Comparison of ENCODE assay signal across 8 mouse cellular contexts in the genomic region with DNA sequence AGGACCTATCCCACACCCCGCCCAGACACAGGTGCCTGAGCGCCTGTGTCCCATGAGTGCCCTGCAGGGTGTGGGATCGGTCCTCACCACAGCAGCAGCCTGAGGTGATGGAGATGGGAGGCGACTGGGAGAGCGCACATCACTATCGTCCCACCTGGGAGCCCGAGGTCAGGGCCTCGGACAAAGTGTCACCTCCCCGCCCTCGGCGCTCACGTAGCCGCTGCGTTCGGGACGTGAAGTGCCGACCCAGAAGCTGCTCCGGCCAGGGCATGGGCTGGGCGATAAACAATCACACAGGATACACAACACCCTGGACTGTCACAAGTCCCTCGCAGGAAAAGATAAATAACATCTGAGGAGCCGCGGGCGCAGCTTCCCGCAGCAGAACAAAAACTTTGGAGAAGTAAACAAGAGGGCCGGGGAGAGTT. TPM values are rescaled to one million over a fixed set of nuclear protein-coding genes. Genes with fewer than 3 reads are reported as not detected.
DNase-seq lines count a peak whose midpoint lies in the region; ATAC-seq and TF ChIP-seq lines count a peak whose summit lies in the region.

No protein-coding gene starts in this region.

- peak overlapping the region; percentile 36 for H3K4me2 ChIP-seq in embryonic facial prominence, embryonic 12.5 days (replicated peaks)
- H3K4me2 ChIP-seq in hindbrain, embryonic 15.5 days: peak overlapping the region; percentile 39
- peak overlapping the region; percentile 46 for H3K4me2 ChIP-seq in liver, embryonic 12.5 days
- H3K4me2 ChIP-seq in neural tube, embryonic 12.5 days (replicated peaks): peak overlapping the region; percentile 43

- DNase-seq in left cerebral cortex, postnatal 14 days (ENCODE audit: low spot score in 2 of 2): no peak
- DNase-seq in ovary, postnatal 10 days (ENCODE audit: low spot score): no peak

- peak; percentile 42; the same call in 1 of the 2 replicates for TF ChIP-seq EP300 in ES-Bruce4 (IDR thresholded peaks at IDR 0.05; ENCODE audit: insufficient read depth, low read depth, low read length)

- H3K27me3 ChIP-seq in ES-Bruce4 (ENCODE audit: control insufficient read depth, insufficient read depth, low read length, poor library complexity, severe bottlenecking): no peaks in the 10 kb centered on the region; the same call in 1 of the 2 replicates
- H3K27me3 ChIP-seq in embryonic facial prominence, embryonic 12.5 days: peaks cover 57% of the 10 kb centered on the region
- peaks cover 50% of the 10 kb centered on the region for H3K27me3 ChIP-seq in hindbrain, embryonic 15.5 days
- H3K27me3 ChIP-seq in liver, embryonic 12.5 days (replicated peaks): peaks cover 65% of the 10 kb centered on the region
- peaks cover 40% of the 10 kb centered on the region for H3K27me3 ChIP-seq in neural tube, embryonic 12.5 days (replicated peaks)

- TF ChIP-seq CTCF in ES-Bruce4 (IDR thresholded peaks at IDR 0.05; ENCODE audit: low read depth, low read length): no peak

- WGBS in embryonic facial prominence, embryonic 12.5 days: 3% methylated on average over 25 of the region's 25 CpGs
- WGBS in hindbrain, embryonic 15.5 days: 2% methylated on average over 25 of the region's 25 CpGs
- 3% methylated on average over 25 of the region's 25 CpGs for WGBS in liver, embryonic 12.5 days (ENCODE audit: insufficient replicate concordance)
- WGBS in neural tube, embryonic 12.5 days: 1% methylated on average over 25 of the region's 25 CpGs

- H3K27ac ChIP-seq in ES-Bruce4 (ENCODE audit: insufficient read depth, low read length): no peak overlapping the region
- H3K27ac ChIP-seq in embryonic facial prominence, embryonic 12.5 days: no peak overlapping the region
- H3K27ac ChIP-seq in hindbrain, embryonic 15.5 days (replicated peaks): no peak overlapping the region
- no peak overlapping the region for H3K27ac ChIP-seq in liver, embryonic 12.5 days
- no peak overlapping the region for H3K27ac ChIP-seq in neural tube, embryonic 12.5 days

- intact Hi-C loops in left cerebral cortex, postnatal 14 days (cut with DNase I): no loop called here

- H3K4me3 ChIP-seq in ES-Bruce4 (ENCODE audit: low read depth, low read length): peak overlapping the region; percentile 46
- H3K4me3 ChIP-seq in embryonic facial prominence, embryonic 12.5 days: peak overlapping the region; percentile 9; the same call in 1 of the 2 replicates
- peak overlapping the region; percentile 12; the same call in 1 of the 2 replicates for H3K4me3 ChIP-seq in hindbrain, embryonic 15.5 days
- H3K4me3 ChIP-seq in liver, embryonic 12.5 days: peak overlapping the region; percentile 11; the same call in 1 of the 2 replicates
- no peak overlapping the region for H3K4me3 ChIP-seq in neural tube, embryonic 12.5 days

- TF ChIP-seq POLR2A in ES-Bruce4 (IDR thresholded peaks at IDR 0.05; ENCODE audit: insufficient read depth, low read length): no peak

- H3K9me3 ChIP-seq in ES-Bruce4 (replicated peaks; ENCODE audit: control insufficient read depth, insufficient read depth, low read length, poor library complexity, severe bottlenecking): peaks cover 7% of the 10 kb centered on the region; the same call in 1 of the 2 replicates
- H3K9me3 ChIP-seq in embryonic facial prominence, embryonic 12.5 days: peaks cover 6% of the 10 kb centered on the region; the same call in 1 of the 2 replicates
- H3K9me3 ChIP-seq in hindbrain, embryonic 15.5 days: no peaks in the 10 kb centered on the region
- H3K9me3 ChIP-seq in liver, embryonic 12.5 days (replicated peaks): 0 out of 2 replicates have a peak, but pooled peaks cover 4% of the 10 kb centered on the region
- H3K9me3 ChIP-seq in neural tube, embryonic 12.5 days: no peaks in the 10 kb centered on the region

- peaks cover 1% of the 10 kb centered on the region for H3K4me1 ChIP-seq in ES-Bruce4 (ENCODE audit: control insufficient read depth, insufficient read depth, low read length)
- peaks cover 11% of the 10 kb centered on the region for H3K4me1 ChIP-seq in embryonic facial prominence, embryonic 12.5 days
- H3K4me1 ChIP-seq in hindbrain, embryonic 15.5 days (replicated peaks): peaks cover 25% of the 10 kb centered on the region
- peaks cover 13% of the 10 kb centered on the region for H3K4me1 ChIP-seq in liver, embryonic 12.5 days
- peaks cover 17% of the 10 kb centered on the region for H3K4me1 ChIP-seq in neural tube, embryonic 12.5 days

- no peaks in the 10 kb centered on the region for H3K36me3 ChIP-seq in ES-Bruce4 (ENCODE audit: control insufficient read depth, insufficient read depth, low read length, poor library complexity, severe bottlenecking)
- no peaks in the 10 kb centered on the region for H3K36me3 ChIP-seq in embryonic facial prominence, embryonic 12.5 days
- no peaks in the 10 kb centered on the region for H3K36me3 ChIP-seq in hindbrain, embryonic 15.5 days
- H3K36me3 ChIP-seq in liver, embryonic 12.5 days: no peaks in the 10 kb centered on the region
- H3K36me3 ChIP-seq in neural tube, embryonic 12.5 days: no peaks in the 10 kb centered on the region

- no peak for ATAC-seq in embryonic facial prominence, embryonic 12.5 days (ENCODE audit: insufficient number of reproducible peaks, insufficient read depth, low FRiP score, low TSS enrichment)
- ATAC-seq in hindbrain, embryonic 15.5 days (ENCODE audit: low FRiP score, low read depth): no peak
- ATAC-seq in liver, embryonic 12.5 days: peak; percentile 40; the same call in 1 of the 2 replicates
- ATAC-seq in neural tube, embryonic 12.5 days (ENCODE audit: low FRiP score, low read depth): no peak
- no peak for ATAC-seq in cerebellum, adult (ENCODE audit: insufficient number of reproducible peaks, low FRiP score, low TSS enrichment)

- no peak overlapping the region for H3K9ac ChIP-seq in ES-Bruce4 (ENCODE audit: low read depth, poor library complexity, severe bottlenecking)
- H3K9ac ChIP-seq in embryonic facial prominence, embryonic 12.5 days: no peak overlapping the region
- H3K9ac ChIP-seq in hindbrain, embryonic 15.5 days: no peak overlapping the region
- no peak overlapping the region for H3K9ac ChIP-seq in liver, embryonic 12.5 days
- H3K9ac ChIP-seq in neural tube, embryonic 12.5 days: no peak overlapping the region

RNA-seq across cellular contexts. Expression of a gene that starts 27.1 kb away (rescaled TPM):
- polyA plus RNA-seq in ES-Bruce4 (2011; ENCODE audit: insufficient read depth, insufficient read length, low read depth, missing spikeins): 23.4 and 25.8 TPM in 2 replicates
- polyA plus RNA-seq in embryonic facial prominence, embryonic 12.5 days (2016; fragmentation: Nextera tagmentation; extraction: Ambion mirVana): 12.7 and 16.3 TPM in 2 replicates
- 15.8 and 16.0 TPM in 2 replicates for polyA plus RNA-seq in hindbrain, embryonic 15.5 days (2015; fragmentation: Nextera tagmentation; extraction: Ambion mirVana)
- 7.6 and 8.0 TPM in 2 replicates for polyA plus RNA-seq in liver, embryonic 12.5 days (2016; fragmentation: Nextera tagmentation; extraction: Ambion mirVana)
- polyA plus RNA-seq in neural tube, embryonic 12.5 days (2016; fragmentation: Nextera tagmentation; extraction: Ambion mirVana): 12.5 and 15.6 TPM in 2 replicates
- 10 to 100 TPM; 28.9 to 35.8 TPM for total RNA-seq in left cerebral cortex, postnatal 14 days (2021)
